Mouse (Mus musculus) neutrophil, adult 65 days (primary cell): ENCODE results near the gene Timp3. TPM values are rescaled to one million over a fixed set of nuclear protein-coding genes. Genes with fewer than 3 reads are reported as not detected.

ENCODE experiments used
- total RNA-seq: library from RNA; stranded (reverse); gene quantifications from 2 replicates; pipeline ENCODE4 v1.2.4, GENCODE M21; 2023

Gene Timp3
- total RNA-seq, result 1.0 and 3.1 TPM in 2 replicates

GRCm38 (mm10) chr10:86300293-86301116 lies at the start of gene Timp3:
Timp3 (plus strand) TSS chr10:86300372.

Other genes with a start within 250 kb of the Timp3 start
- not detected in 2 replicates for gene Syn3, start 198.5 kb downstream of the Timp3 start, total RNA-seq